9 mouse cellular contexts compared by ENCODE assay signal in genomic region chr12:55438611-55439137, GRCm38 (mm10). TPM values are rescaled to one million over a fixed set of nuclear protein-coding genes. Genes with fewer than 3 reads are reported as not detected.
DNase-seq lines count a peak whose midpoint lies in the region; ATAC-seq lines count a peak whose summit lies in the region.
"Had no signal": no experiment of that assay in that cellular context is flagged by ENCODE, and none has a peak within 500 bp of the region (broad histone marks: within the 10 kb centered on the region; RNA-seq: fewer than 3 reads in every experiment).

No protein-coding gene starts in this region.

- intact Hi-C loops in left cerebral cortex, postnatal 14 days (cut with DNase I), result loop anchor here (5.0 kb wide), 1 partner anchor 54 kb away; the partner anchor contains the start of gene Nfkbia

- ATAC-seq in granulocyte monocyte progenitor cell, adult 5-6 weeks (replicated peaks; ENCODE audit: poor library complexity, severe bottlenecking), result peak; percentile 13; the same call in 1 of the 2 replicates
- ATAC-seq in midbrain, embryonic 12.5 days (ENCODE audit: low FRiP score, low read depth), result peak; percentile 73

- peak overlapping the region; percentile 43 for H3K4me2 ChIP-seq in midbrain, embryonic 12.5 days (replicated peaks)

- WGBS in midbrain, embryonic 12.5 days, result 4% methylated on average over 11 of the region's 11 CpGs

- H3K4me3 ChIP-seq in midbrain, embryonic 12.5 days, result peak overlapping the region; percentile 18; the same call in 1 of the 2 replicates

- DNase-seq in cerebellum, postnatal 25 days, result peak; percentile 34 to 38
- DNase-seq in cerebellum, adult 18-20 months, result no peak
- DNase-seq in MN1 (ENCODE audit: low spot score), result peak; percentile 82
- no peak for DNase-seq in ovary, postnatal 14 days (ENCODE audit: low spot score)
- no peak for DNase-seq in left cerebral cortex, postnatal 14 days (ENCODE audit: low spot score in 2 of 2)
- DNase-seq in cerebellum, adult 11-12 months, result no peak

- H3K36me3 ChIP-seq in midbrain, embryonic 12.5 days, result no peaks in the 10 kb centered on the region

- H3K9ac ChIP-seq in midbrain, embryonic 12.5 days (replicated peaks), result 0 out of 2 replicates have a peak overlapping the region, but pooled peaks have one; percentile 24
- H3K9ac ChIP-seq: liver, embryonic 14.5 days had no signal

- H3K27me3 ChIP-seq in midbrain, embryonic 12.5 days, result no peaks in the 10 kb centered on the region

- peak overlapping the region; percentile 55 for H3K27ac ChIP-seq in midbrain, embryonic 12.5 days (replicated peaks)
- H3K27ac ChIP-seq: liver, embryonic 14.5 days had no signal

- no peaks in the 10 kb centered on the region for H3K9me3 ChIP-seq in midbrain, embryonic 12.5 days

- H3K4me1 ChIP-seq in midbrain, embryonic 12.5 days, result peaks cover 10% of the 10 kb centered on the region

RNA-seq across cellular contexts. Expression of gene Nfkbia, which starts 53.8 kb away (rescaled TPM):
- 7.5 and 15.3 TPM in 2 replicates for total RNA-seq in granulocyte monocyte progenitor cell, adult 5-6 weeks (2014; fragmentation: Nextera tagmentation)
- 65.5 and 75.3 TPM in 2 replicates for total RNA-seq in granulocyte monocyte progenitor cell, adult 5-6 weeks (2017)
- polyA plus RNA-seq in midbrain, embryonic 12.5 days (2016; fragmentation: Nextera tagmentation; extraction: Ambion mirVana), result 35.7 and 40.4 TPM in 2 replicates
- total RNA-seq in left cerebral cortex, postnatal 14 days (2021), result 10 to 100 TPM; 28.3 to 46.4 TPM

RNA-seq across cellular contexts. Expression of gene Psma6, which starts 54.7 kb away (rescaled TPM):
- total RNA-seq in granulocyte monocyte progenitor cell, adult 5-6 weeks (2014; fragmentation: Nextera tagmentation), result 302 and 383 TPM in 2 replicates
- 365 and 381 TPM in 2 replicates for total RNA-seq in granulocyte monocyte progenitor cell, adult 5-6 weeks (2017)
- 426 and 434 TPM in 2 replicates for polyA plus RNA-seq in midbrain, embryonic 12.5 days (2016; fragmentation: Nextera tagmentation; extraction: Ambion mirVana)
- 100 to 1,000 TPM; 139 to 142 TPM for total RNA-seq in left cerebral cortex, postnatal 14 days (2021)

Comparison
In these comparisons a context has a peak if more than half of its experiments do, and no peak if none do; other contexts are left out.
1. DNase-seq: peak in cerebellum, postnatal 25 days (2 of 2) and MN1 (single experiment); none in cerebellum, adult 18-20 months (0 of 2), ovary, postnatal 14 days (single experiment), left cerebral cortex, postnatal 14 days (0 of 2) and cerebellum, adult 11-12 months (single experiment).